Mouse (Mus musculus) heart, embryonic 14.5 days (tissue): ENCODE results near the gene Olfr1419. TPM values are rescaled to one million over a fixed set of nuclear protein-coding genes. Genes with fewer than 3 reads are reported as not detected.
"Not testable (repeated sequence)": the region's sequence is repeated elsewhere in the genome, so short reads cannot be mapped to it uniquely, and the experiment has no call there.

ENCODE experiments used
- ATAC-seq: fragments of 200-750 bp; cut with Nextera tagmentation; 2 replicates; pipeline ENCODE4 v1.8.0; 2017; ENCODE audit warnings: low read depth, moderate TSS enrichment; ENCODE audit not compliant: insufficient number of reproducible peaks, insufficient read depth, low FRiP score
- H3K27ac ChIP-seq, 2 experiments: fragments of 200-500 bp in 1 of 2; fragments of 300-500 bp in 1 of 2; sonication (generic) in 1 of 2; replicated peaks in 1 of 2; 2 replicates each; pipeline ENCODE4 v1.5.1; 2012 to 2014; ENCODE audit warnings: low read depth in 2 of 2, low read length in 2 of 2, control low read depth in 1 of 2, mild to moderate bottlenecking in 1 of 2, mixed read lengths in 1 of 2; ENCODE audit not compliant: control insufficient read depth in 1 of 2, insufficient read depth in 1 of 2
- H3K27me3 ChIP-seq: fragments of 300-500 bp; sonication (generic); 2 replicates; pipeline ENCODE4 v1.6.1; 2014; ENCODE audit warnings: mild to moderate bottlenecking, low read length, control low read depth; ENCODE audit not compliant: control insufficient read depth, insufficient read depth
- H3K36me3 ChIP-seq: fragments of 300-500 bp; sonication (generic); 2 replicates; pipeline ENCODE4 v1.6.1; 2014; ENCODE audit warnings: mild to moderate bottlenecking, control low read depth, low read length, mixed read lengths; ENCODE audit not compliant: control insufficient read depth, insufficient read depth
- H3K4me1 ChIP-seq, 2 experiments: fragments of 200-500 bp in 1 of 2; fragments of 300-500 bp in 1 of 2; sonication (generic) in 1 of 2; 2 replicates each; pipeline ENCODE4 v1.6.1; 2012 to 2014; ENCODE audit warnings: low read length in 2 of 2, control low read depth in 1 of 2, mixed read lengths in 1 of 2; ENCODE audit not compliant: control insufficient read depth in 2 of 2, insufficient read depth in 2 of 2
- H3K4me2 ChIP-seq: fragments of 300-500 bp; sonication (generic); 2 replicates; pipeline ENCODE4 v1.6.1; 2014; ENCODE audit warnings: mild to moderate bottlenecking, low read length
- H3K4me3 ChIP-seq, 2 experiments: fragments of 200-500 bp in 1 of 2; fragments of 300-500 bp in 1 of 2; sonication (generic) in 1 of 2; 2 replicates each; pipeline ENCODE4 v1.5.1; 2012 to 2014; ENCODE audit warnings: low read length in 2 of 2, mild to moderate bottlenecking in 2 of 2, control low read depth in 1 of 2, low read depth in 1 of 2, moderate library complexity in 1 of 2; ENCODE audit not compliant: control insufficient read depth in 1 of 2, insufficient read depth in 1 of 2
- H3K9ac ChIP-seq: fragments of 300-500 bp; sonication (generic); 2 replicates; pipeline ENCODE4 v1.6.1; 2014; ENCODE audit warnings: mild to moderate bottlenecking, low read length
- H3K9me3 ChIP-seq: fragments of 300-500 bp; sonication (generic); 2 replicates; pipeline ENCODE4 v1.6.1; 2016; ENCODE audit warnings: low read length, control low read depth; ENCODE audit not compliant: control insufficient read depth
- WGBS: fragments of 180-500 bp; shearing (Covaris S2); extraction: QIAGEN DNeasy Blood & Tissue Kit; methylation state at CpG from one replicate; pipeline ENCODE4 v1.1.7; 2014; 5-methylcytosine and 5-hydroxymethylcytosine counted together
- polyA plus RNA-seq: library from polyadenylated mRNA; unstranded; fragments of >200 nt; fragmentation: Nextera tagmentation; extraction: Ambion mirVana; gene quantifications from 2 replicates; pipeline ENCODE4 v1.2.1, GENCODE M21; 2014

The Olfr1419 gene
- polyA plus RNA-seq, 1 experiment from 2014 or later = not detected

DNA sequence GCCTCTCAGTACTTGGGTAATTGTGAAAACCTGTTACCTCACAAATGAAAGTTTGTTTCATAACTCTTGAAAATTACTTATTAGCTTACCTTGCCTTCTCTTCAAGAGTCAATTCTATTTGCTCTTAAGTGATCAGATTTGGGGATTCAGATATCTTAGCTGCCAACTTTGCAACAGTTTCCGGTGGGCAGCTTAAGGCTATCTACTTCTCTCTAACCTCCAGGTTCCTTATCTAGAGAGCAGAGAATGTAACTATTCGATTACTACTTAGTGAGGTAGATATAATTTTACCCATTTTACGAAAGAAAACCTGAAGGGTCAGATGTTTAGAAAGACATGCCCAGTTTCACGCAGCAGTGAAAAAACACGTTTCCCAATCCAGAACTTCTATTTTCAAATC is 36.1 kb upstream of the Olfr1419 start:
- H3K4me2 ChIP-seq = peak overlapping the region; percentile 87
- H3K27me3 ChIP-seq = no peaks in the 10 kb centered on the region
- H3K4me3 ChIP-seq = peak overlapping the region; percentile 70 to 89; a peak in 3 of 4 replicates
- 76% methylated on average over 5 of the region's 5 CpGs for WGBS
- peak overlapping the region; percentile 96 for H3K9ac ChIP-seq
- peaks cover 11% of the 10 kb centered on the region for H3K36me3 ChIP-seq
- H3K9me3 ChIP-seq = no peaks in the 10 kb centered on the region
- H3K27ac ChIP-seq = peak overlapping the region in 1 of 2 experiments; percentile 98; a peak in 2 of 4 replicates
- no peak for ATAC-seq
- H3K4me1 ChIP-seq = peaks cover 0 to 20% of the 10 kb centered on the region in 2 experiments; a peak in 3 of 4 replicates

DNA sequence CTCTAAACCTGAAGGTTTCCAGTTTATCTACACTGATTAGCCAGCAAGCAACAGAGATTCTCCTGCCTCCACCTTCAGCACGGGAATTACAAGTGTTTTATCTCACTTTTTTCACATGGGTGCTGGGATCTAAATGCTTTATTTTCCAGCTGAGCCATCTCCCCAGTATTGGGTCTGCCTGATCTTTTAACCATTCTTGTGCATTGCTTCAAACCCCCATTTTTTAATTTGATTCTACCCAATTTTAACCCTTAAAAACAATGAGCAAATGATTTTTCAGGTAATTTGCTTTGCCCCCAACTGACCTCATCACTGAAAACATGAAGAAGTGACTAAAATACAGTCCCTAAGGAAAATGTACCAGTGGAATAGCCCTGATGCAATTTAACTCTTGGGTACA is 11.4 kb upstream of the Olfr1419 start, which contains the start of gene Olfr1420:
Gene Olfr1420, plus strand, starts transcription at position 301 of the 400 bp plus-strand sequence.
- H3K27ac ChIP-seq = no peak within 1 kb of the TSS
- H3K4me3 ChIP-seq = no peak within 1 kb of the TSS
- 10% methylated on average over 1 of the region's 1 CpGs for WGBS
- no peaks in the 10 kb centered on the region for H3K4me1 ChIP-seq
- ATAC-seq = no peak
- no peaks in the 10 kb centered on the region for H3K9me3 ChIP-seq
- H3K27me3 ChIP-seq = no peaks in the 10 kb centered on the region
- no peak within 1 kb of the TSS for H3K9ac ChIP-seq
- H3K36me3 ChIP-seq = no peaks in the 10 kb centered on the region
- H3K4me2 ChIP-seq = no peak within 1 kb of the TSS

DNA sequence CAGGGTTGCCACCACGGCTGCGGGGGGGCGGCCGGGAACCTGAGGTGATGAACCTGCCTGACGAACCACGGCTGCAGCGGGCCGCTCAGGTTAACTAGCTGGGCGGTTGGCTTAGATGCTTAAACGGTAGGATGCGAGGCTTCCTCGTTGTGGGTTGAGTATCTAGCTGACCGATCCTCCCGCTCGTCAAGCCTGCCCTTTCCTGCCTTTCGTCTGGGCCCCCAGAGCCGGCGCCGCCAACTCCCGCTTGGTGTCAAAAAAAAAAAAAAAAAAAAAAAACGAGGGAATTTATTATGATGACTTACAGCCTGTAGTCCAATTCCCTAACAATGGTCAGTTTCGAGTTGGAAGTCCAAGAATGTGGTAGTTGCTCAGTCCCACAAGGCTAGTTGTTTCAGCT is 3.5 kb upstream of the Olfr1419 start:
- not testable (repeated sequence) for H3K4me1 ChIP-seq, H3K9me3 ChIP-seq, ATAC-seq, H3K9ac ChIP-seq, H3K27me3 ChIP-seq, H3K4me3 ChIP-seq, H3K27ac ChIP-seq, H3K36me3 ChIP-seq
- WGBS = 53% methylated on average over 22 of the region's 22 CpGs
- H3K4me2 ChIP-seq = peak overlapping the region; percentile 47

DNA sequence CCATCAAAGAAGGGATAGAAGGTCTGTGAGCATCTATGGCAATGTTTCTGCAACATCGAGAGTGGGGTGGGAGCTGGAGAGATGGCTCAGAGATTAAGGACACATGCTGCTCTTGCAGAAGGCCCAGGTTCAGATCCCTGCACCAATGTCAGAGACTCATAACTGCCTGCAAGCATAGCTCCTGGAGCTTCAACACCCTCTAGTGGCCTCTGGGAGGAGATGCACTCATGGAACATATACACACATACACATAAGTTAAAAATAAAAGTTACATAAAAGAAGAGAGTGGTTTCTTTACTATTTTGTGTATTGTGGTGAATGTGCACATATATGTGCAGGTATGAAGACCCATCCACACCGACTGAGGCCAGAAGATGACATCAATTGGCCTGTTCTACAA is 7.1 kb downstream of the Olfr1419 start:
- WGBS = 77% methylated on average over 2 of the region's 2 CpGs

DNA sequence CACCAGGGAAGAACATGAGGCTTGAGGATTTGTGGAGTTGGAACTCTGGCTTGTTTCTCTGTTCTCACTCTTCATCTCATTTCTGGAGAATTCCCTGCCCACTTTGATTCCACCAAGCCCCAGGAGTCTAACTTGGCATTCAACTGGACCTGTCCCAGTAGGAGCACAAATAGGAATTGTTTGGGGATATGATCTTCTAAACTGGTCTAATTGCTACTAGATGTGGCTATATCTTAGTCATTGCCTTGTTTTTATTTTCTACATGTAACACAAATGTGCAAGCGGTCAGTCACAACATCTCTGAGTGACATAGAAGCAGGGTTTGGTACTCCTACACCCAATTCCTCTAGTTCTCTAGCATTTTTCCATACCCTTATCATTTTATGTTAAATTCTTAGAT is 13.9 kb downstream of the Olfr1419 start, which contains the start of gene Olfr1418:
Gene Olfr1418, minus strand, starts transcription at position 101 of the 400 bp plus-strand sequence.
- Histone ChIP-seq H3K27me3 (no peaks in the 10 kb centered on the region), H3K9me3 (no peaks in the 10 kb centered on the region), H3K36me3 (no peaks in the 10 kb centered on the region), H3K9ac (no peak within 1 kb of the TSS), H3K4me2 (no peak within 1 kb of the TSS), H3K4me3 (no peak within 1 kb of the TSS), H3K27ac (no peak within 1 kb of the TSS), H3K4me1 (no peaks in the 10 kb centered on the region)
- ATAC-seq = no peak
- whole genome bisulfite sequencing = 91% methylated on average over 1 of the region's 1 CpGs

More for the DNA sequence above, 7.1 kb downstream of the Olfr1419 start:
- Histone ChIP-seq H3K4me3 (no peak overlapping the region), H3K27ac (no peak overlapping the region), H3K9me3 (0 out of 2 replicates have a peak, but pooled peaks cover 3% of the 10 kb centered on the region), H3K27me3 (no peaks in the 10 kb centered on the region), H3K9ac (no peak overlapping the region), H3K4me1 (no peaks in the 10 kb centered on the region), H3K4me2 (no peak overlapping the region), H3K36me3 (no peaks in the 10 kb centered on the region)
- no peak for ATAC-seq

DNA sequence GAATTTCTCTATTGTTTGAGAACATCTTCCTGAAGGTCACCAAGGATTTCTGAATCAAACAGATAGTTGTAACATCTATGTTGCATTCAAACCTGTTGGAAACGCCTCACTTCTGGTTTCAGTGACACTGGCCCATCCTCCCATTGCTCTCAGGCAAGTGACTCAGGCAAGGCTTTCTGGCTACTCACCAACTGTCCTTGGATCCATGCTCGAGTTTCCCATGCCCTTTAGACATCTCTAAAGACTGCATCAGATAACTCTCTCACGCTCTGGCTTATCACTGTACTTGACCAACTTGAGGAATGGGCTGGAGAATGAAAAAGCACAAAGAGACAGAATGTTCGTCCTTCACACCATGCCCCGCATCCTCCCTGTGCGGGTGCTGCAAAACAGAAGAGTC is 18.4 kb downstream of the Olfr1419 start:
- no peak overlapping the region for H3K9ac ChIP-seq
- H3K27me3 ChIP-seq = no peaks in the 10 kb centered on the region
- H3K36me3 ChIP-seq = no peaks in the 10 kb centered on the region
- ATAC-seq = no peak
- no peaks in the 10 kb centered on the region for H3K9me3 ChIP-seq
- no peak overlapping the region for H3K4me3 ChIP-seq
- H3K27ac ChIP-seq = no peak overlapping the region
- no peaks in the 10 kb centered on the region for H3K4me1 ChIP-seq
- no peak overlapping the region for H3K4me2 ChIP-seq
- WGBS = 69% methylated on average over 6 of the region's 6 CpGs

DNA sequence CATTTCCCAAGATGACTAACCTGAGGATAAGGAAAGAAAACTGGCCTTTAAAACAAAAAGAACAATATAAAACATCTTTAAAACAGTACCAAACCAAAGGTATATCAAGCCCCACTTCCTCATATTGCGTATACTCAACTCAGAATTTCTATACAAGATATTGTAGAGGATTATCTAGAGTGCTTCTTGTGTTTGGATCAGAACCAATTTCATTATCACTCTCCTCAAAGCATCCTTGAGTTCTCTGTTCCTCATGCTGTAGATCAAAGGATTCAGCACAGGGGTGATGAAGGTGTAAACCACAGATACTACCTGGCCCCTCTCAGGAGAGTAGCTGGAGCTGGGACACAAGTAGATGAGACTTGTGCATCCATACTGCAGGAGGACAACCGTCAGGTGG is 20.1 kb downstream of the Olfr1419 start:
- H3K27ac ChIP-seq = no peak overlapping the region
- H3K4me2 ChIP-seq = no peak overlapping the region
- no peaks in the 10 kb centered on the region for H3K27me3 ChIP-seq
- no peaks in the 10 kb centered on the region for H3K4me1 ChIP-seq
- no peak overlapping the region for H3K9ac ChIP-seq
- no peak overlapping the region for H3K4me3 ChIP-seq
- WGBS = 68% methylated on average over 2 of the region's 2 CpGs
- ATAC-seq = no peak
- no peaks in the 10 kb centered on the region for H3K36me3 ChIP-seq
- H3K9me3 ChIP-seq = no peaks in the 10 kb centered on the region

DNA sequence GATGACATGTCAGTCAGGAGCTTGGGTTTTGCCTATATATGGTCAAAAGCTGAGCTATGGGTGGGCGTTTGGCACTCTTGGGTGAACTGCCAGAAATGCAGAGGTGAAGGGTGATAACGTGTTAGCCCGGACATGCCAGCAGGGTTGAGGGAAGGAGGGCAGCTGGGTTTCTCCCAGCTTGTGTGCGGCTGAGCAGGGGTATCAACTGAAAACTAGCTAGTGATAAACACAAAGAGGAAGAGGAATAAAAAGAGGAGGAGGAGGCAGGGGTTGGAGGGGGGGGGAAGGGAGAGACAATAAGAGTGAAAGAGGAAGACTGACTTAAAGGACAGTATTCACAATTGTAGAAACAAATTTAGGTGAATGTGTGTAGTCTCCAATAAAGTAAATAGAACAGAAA is 22.3 kb downstream of the Olfr1419 start:
- Histone ChIP-seq H3K4me2 (no peak overlapping the region), H3K4me3 (no peak overlapping the region), H3K36me3 (no peaks in the 10 kb centered on the region), H3K27ac (no peak overlapping the region), H3K27me3 (no peaks in the 10 kb centered on the region), H3K4me1 (no peaks in the 10 kb centered on the region), H3K9ac (no peak overlapping the region), H3K9me3 (no peaks in the 10 kb centered on the region)
- WGBS = 26% methylated on average over 4 of the region's 4 CpGs
- no peak for ATAC-seq
